Mouse (Mus musculus) midbrain, postnatal 0 days (tissue): Measurements from ENCODE around the gene C1s1. TPM values are rescaled to one million over a fixed set of nuclear protein-coding genes. Genes with fewer than 3 reads are reported as not detected.

Source experiments
- ATAC-seq: fragments of 200-750 bp; cut with Nextera tagmentation; 2 replicates; pipeline ENCODE4 v1.8.0; 2017; ENCODE audit warnings: moderate number of reproducible peaks, mild to moderate bottlenecking, moderate TSS enrichment, moderate library complexity; ENCODE audit not compliant: low FRiP score
- DNase-seq: peaks from one replicate; pipeline ENCODE4 v3.0.0-alpha.2; 2015; ENCODE audit warnings: low spot score
- H3K27ac ChIP-seq: fragments of 300-500 bp; sonication (generic); 2 replicates; pipeline ENCODE4 v1.5.1; 2014; ENCODE audit warnings: low read depth, mild to moderate bottlenecking, low read length, mixed read lengths
- H3K27me3 ChIP-seq: fragments of 300-500 bp; sonication (generic); 2 replicates; pipeline ENCODE4 v1.6.1; 2014; ENCODE audit warnings: low read length, control low read depth, mixed read lengths; ENCODE audit not compliant: insufficient read depth
- H3K36me3 ChIP-seq: fragments of 300-500 bp; sonication (generic); 2 replicates; pipeline ENCODE4 v1.6.1; 2014; ENCODE audit warnings: low read length, control low read depth, mixed read lengths; ENCODE audit not compliant: insufficient read depth
- H3K4me1 ChIP-seq: fragments of 300-500 bp; sonication (generic); 2 replicates; pipeline ENCODE4 v1.6.1; 2014; ENCODE audit warnings: mild to moderate bottlenecking, control low read depth, antibody characterized with exemption, low read length, mixed read lengths; ENCODE audit not compliant: insufficient read depth
- H3K4me2 ChIP-seq: fragments of 300-500 bp; sonication (generic); 2 replicates; pipeline ENCODE4 v1.6.1; 2014; ENCODE audit warnings: low read depth, mild to moderate bottlenecking, low read length, mixed read lengths; ENCODE audit not compliant: poor library complexity, severe bottlenecking
- H3K4me3 ChIP-seq: fragments of 300-500 bp; sonication (generic); 2 replicates; pipeline ENCODE4 v1.5.1; 2014; ENCODE audit warnings: low read depth, mild to moderate bottlenecking, low read length, moderate library complexity
- H3K9ac ChIP-seq: fragments of 300-500 bp; sonication (generic); replicated peaks from 2 replicates; pipeline ENCODE4 v1.6.1; 2014; ENCODE audit warnings: mild to moderate bottlenecking, low read length, moderate library complexity, mixed read lengths; ENCODE audit not compliant: poor library complexity, severe bottlenecking
- H3K9me3 ChIP-seq: fragments of 300-500 bp; sonication (generic); 2 replicates; pipeline ENCODE4 v1.6.1; 2016; ENCODE audit warnings: low read length, control low read depth
- CTCF ChIP-seq: IDR thresholded peaks from 2 replicates; pipeline ENCODE4 v1.5.1; 2016; ENCODE audit warnings: antibody characterized with exemption, mild to moderate bottlenecking
- WGBS: fragments of 180-500 bp; shearing (Covaris S2); extraction: QIAGEN DNeasy Blood & Tissue Kit; methylation state at CpG from one replicate; pipeline ENCODE4 v1.1.7; 2014; 5-methylcytosine and 5-hydroxymethylcytosine counted together
- polyA plus RNA-seq: library from polyadenylated mRNA; unstranded; fragments of >200 nt; fragmentation: Nextera tagmentation; extraction: Ambion mirVana; gene quantifications from 2 replicates; pipeline ENCODE4 v1.2.1, GENCODE M21; 2015
- total RNA-seq: library from RNA; depleted of rRNA; stranded (reverse); fragments of >200 nt; gene quantifications from 2 replicates; pipeline ENCODE4 v1.2.3, GENCODE M21; 2014

Gene C1s1
- total and polyA plus RNA-seq, 2 experiments from 2014 or later, result 0.33 to 0.48 TPM

- ATAC-seq (no peak), DNase-seq (no peak)
- Histone ChIP-seq H3K4me1 (no peaks in the 10 kb centered on the region), H3K27ac (no peak overlapping the region), H3K27me3 (no peaks in the 10 kb centered on the region), H3K9me3 (no peaks in the 10 kb centered on the region), H3K4me2 (no peak overlapping the region), H3K36me3 (no peaks in the 10 kb centered on the region), H3K4me3 (no peak overlapping the region), H3K9ac (no peak overlapping the region)
- 92% methylated on average over 5 of the region's 5 CpGs for WGBS
- TF ChIP-seq CTCF, result no peak
These were observed 40.1 kb downstream of the C1s1 start for GRCm38 (mm10) chr6:124502021-124502420.

GRCm38 (mm10) chr6:124501473-124501872 is 40.7 kb downstream of the C1s1 start:
- H3K4me2 ChIP-seq, result no peak overlapping the region
- TF ChIP-seq CTCF, result no peak
- H3K36me3 ChIP-seq, result no peaks in the 10 kb centered on the region
- 77% methylated on average over 4 of the region's 4 CpGs for WGBS
- no peak overlapping the region for H3K9ac ChIP-seq
- no peak overlapping the region for H3K27ac ChIP-seq
- no peaks in the 10 kb centered on the region for H3K4me1 ChIP-seq
- DNase-seq (no peak), ATAC-seq (no peak)
- H3K4me3 ChIP-seq, result no peak overlapping the region
- H3K27me3 ChIP-seq, result no peaks in the 10 kb centered on the region
- no peaks in the 10 kb centered on the region for H3K9me3 ChIP-seq

DNA sequence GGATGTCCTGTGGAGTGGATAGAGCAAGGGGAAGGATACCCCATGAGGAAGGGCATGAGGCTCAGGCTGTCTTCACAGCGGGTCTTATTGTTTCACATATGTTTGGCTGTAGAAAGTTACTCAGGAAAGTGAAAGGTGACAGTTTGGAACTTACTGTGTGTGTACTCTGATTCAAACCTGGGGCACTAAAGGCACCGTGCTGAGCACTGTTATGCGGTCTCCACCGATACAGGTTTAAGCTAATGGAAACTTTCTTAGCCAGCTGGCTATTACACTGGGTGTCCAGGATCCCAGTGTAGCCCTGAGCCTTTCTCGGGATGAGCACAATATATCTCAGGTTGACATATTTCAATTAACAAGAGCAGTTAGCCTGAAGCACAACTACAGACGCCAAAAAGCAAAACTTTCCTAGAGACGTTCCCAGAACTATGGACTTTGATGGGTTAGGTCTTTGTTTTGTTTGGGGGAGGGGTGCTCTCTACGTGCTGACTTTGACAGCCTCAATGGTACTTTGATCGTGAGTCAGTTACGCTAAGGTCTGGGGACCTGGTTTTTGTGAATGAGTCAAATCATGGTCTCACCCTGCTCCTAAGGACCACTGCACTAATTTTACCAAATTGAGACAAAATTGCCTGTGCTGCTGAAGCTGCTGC is 42.1 kb downstream of the C1s1 start:
- H3K36me3 ChIP-seq, result no peaks in the 10 kb centered on the region
- TF ChIP-seq CTCF, result no peak
- no peak overlapping the region for H3K4me3 ChIP-seq
- no peak overlapping the region for H3K27ac ChIP-seq
- H3K9ac ChIP-seq, result no peak overlapping the region
- DNase-seq (no peak), ATAC-seq (no peak)
- no peaks in the 10 kb centered on the region for H3K4me1 ChIP-seq
- no peak overlapping the region for H3K4me2 ChIP-seq
- 50% methylated on average over 10 of the region's 10 CpGs for WGBS
- H3K27me3 ChIP-seq, result no peaks in the 10 kb centered on the region
- H3K9me3 ChIP-seq, result no peaks in the 10 kb centered on the region

DNA sequence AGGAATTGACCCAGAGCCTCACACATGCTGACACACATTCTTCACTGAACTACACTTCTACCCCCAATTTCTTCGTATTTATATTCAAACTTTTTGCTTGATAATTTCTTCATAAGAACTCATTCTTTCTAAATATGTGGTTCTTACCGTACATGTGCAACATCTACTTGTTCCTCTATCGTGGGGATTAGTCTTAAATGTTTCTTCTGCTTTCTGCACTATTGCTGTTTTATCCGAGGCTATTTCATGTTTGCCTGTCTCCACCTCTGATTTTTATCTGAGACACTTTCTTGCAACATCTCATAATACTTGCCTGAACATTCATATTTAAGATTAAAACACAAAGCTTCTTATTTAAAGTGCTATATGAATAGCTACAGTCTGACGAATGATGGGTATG is 46.1 kb downstream of the C1s1 start:
- no peaks in the 10 kb centered on the region for H3K9me3 ChIP-seq
- H3K27ac ChIP-seq, result no peak overlapping the region
- H3K4me1 ChIP-seq, result no peaks in the 10 kb centered on the region
- H3K4me2 ChIP-seq, result no peak overlapping the region
- DNase-seq (no peak), ATAC-seq (no peak)
- no peak overlapping the region for H3K9ac ChIP-seq
- no peaks in the 10 kb centered on the region for H3K36me3 ChIP-seq
- H3K27me3 ChIP-seq, result no peaks in the 10 kb centered on the region
- WGBS, result 89% methylated on average over 5 of the region's 5 CpGs
- no peak for TF ChIP-seq CTCF
- no peak overlapping the region for H3K4me3 ChIP-seq

- WGBS, result 87% methylated on average over 5 of the region's 5 CpGs
- no peak for TF ChIP-seq CTCF
- no peaks in the 10 kb centered on the region for H3K27me3 ChIP-seq
- DNase-seq, result no peak
- no peak overlapping the region for H3K4me3 ChIP-seq
- H3K27ac ChIP-seq, result no peak overlapping the region
- no peak for ATAC-seq
- H3K4me1 ChIP-seq, result no peaks in the 10 kb centered on the region
- no peak overlapping the region for H3K9ac ChIP-seq
- no peaks in the 10 kb centered on the region for H3K36me3 ChIP-seq
- no peak overlapping the region for H3K4me2 ChIP-seq
- no peaks in the 10 kb centered on the region for H3K9me3 ChIP-seq
These were observed 48.3 kb downstream of the C1s1 start for GRCm38 (mm10) chr6:124493886-124494285.

DNA sequence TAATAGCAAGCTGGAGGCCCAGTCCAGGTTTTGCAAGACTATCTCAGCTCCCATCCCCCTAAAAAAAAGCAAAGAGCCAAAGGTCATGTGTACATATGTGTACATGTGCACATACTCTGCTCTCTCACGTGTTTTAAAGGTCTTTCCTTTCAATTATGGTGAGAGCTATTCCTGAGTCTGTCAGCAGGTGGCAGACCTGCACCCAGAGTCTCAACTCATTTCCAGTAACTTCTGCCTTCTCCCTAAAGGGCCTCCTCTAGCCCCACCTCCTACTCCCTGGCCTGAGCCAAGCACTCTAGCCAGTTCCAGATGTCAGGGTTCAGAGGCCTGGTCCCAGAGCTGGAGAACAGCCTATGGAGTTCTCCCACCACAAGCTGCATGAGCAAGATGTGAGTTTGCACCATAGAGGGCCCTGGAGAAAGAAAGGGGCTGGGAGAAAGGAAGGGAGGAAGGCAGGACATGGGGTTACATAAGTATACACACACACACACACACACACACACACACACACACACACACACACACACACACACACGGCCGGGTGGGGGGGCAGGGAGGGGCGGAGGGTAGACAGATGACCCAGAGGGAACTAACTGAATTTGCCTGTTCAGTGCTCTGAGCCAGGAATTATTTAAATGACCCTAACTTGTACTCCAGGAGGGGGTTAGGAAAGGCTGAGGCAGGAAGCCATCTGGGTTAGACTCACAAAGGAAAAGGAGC is 49.2 kb downstream of the C1s1 start, which contains the start of gene C1rl:
Gene C1rl, plus strand, starts transcription at position 272 of the 720 bp plus-strand sequence.
- Histone ChIP-seq H3K27ac (no peak within 1 kb of the TSS), H3K4me3 (no peak within 1 kb of the TSS), H3K9me3 (no peaks in the 10 kb centered on the region), H3K9ac (no peak within 1 kb of the TSS), H3K4me2 (no peak within 1 kb of the TSS), H3K4me1 (no peaks in the 10 kb centered on the region), H3K27me3 (no peaks in the 10 kb centered on the region), H3K36me3 (no peaks in the 10 kb centered on the region)
- TF ChIP-seq CTCF, result peak; percentile 80
- 52% methylated on average over 2 of the region's 4 CpGs for WGBS
- ATAC-seq, result 0 out of 2 replicates have a peak, but pooled peaks have one; percentile 31
- peak; percentile 68 for DNase-seq
